Mouse (Mus musculus) limb, embryonic 13.5 days (tissue): ENCODE results near the gene B230118H07Rik. TPM values are rescaled to one million over a fixed set of nuclear protein-coding genes. Genes with fewer than 3 reads are reported as not detected.

Experiments
- ATAC-seq: fragments of 200-750 bp; cut with Nextera tagmentation; 2 replicates; pipeline ENCODE4 v1.8.0; 2017; ENCODE audit warnings: low read depth, moderate number of reproducible peaks, moderate TSS enrichment; ENCODE audit not compliant: low FRiP score
- H3K27ac ChIP-seq: fragments of 300-500 bp; sonication (generic); 2 replicates; pipeline ENCODE4 v1.5.1; 2015; ENCODE audit warnings: inconsistent platforms, mild to moderate bottlenecking, moderate library complexity
- H3K27me3 ChIP-seq: fragments of 300-500 bp; sonication (generic); 2 replicates; pipeline ENCODE4 v1.6.1; 2015; ENCODE audit warnings: mild to moderate bottlenecking, inconsistent platforms
- H3K36me3 ChIP-seq: fragments of 300-500 bp; sonication (generic); 2 replicates; pipeline ENCODE4 v1.6.1; 2015; ENCODE audit warnings: inconsistent platforms, mild to moderate bottlenecking, moderate library complexity
- H3K4me1 ChIP-seq: fragments of 300-500 bp; sonication (generic); 2 replicates; pipeline ENCODE4 v1.6.1; 2015; ENCODE audit warnings: inconsistent platforms
- H3K4me2 ChIP-seq: fragments of 300-500 bp; sonication (generic); replicated peaks from 2 replicates; pipeline ENCODE4 v1.6.1; 2015; ENCODE audit warnings: inconsistent platforms, mild to moderate bottlenecking, moderate library complexity
- H3K4me3 ChIP-seq: fragments of 300-500 bp; sonication (generic); 2 replicates; pipeline ENCODE4 v1.5.1; 2015; ENCODE audit warnings: moderate library complexity, mild to moderate bottlenecking, inconsistent platforms
- H3K9ac ChIP-seq: fragments of 300-500 bp; sonication (generic); 2 replicates; pipeline ENCODE4 v1.6.1; 2015; ENCODE audit warnings: mild to moderate bottlenecking, inconsistent platforms
- H3K9me3 ChIP-seq: fragments of 300-500 bp; sonication (generic); 2 replicates; pipeline ENCODE4 v1.6.1; 2016; ENCODE audit warnings: inconsistent platforms
- WGBS: fragments of 180-500 bp; shearing (Covaris S2); methylation state at CpG from one replicate; pipeline ENCODE4 v1.1.7; 2015; 5-methylcytosine and 5-hydroxymethylcytosine counted together
- polyA plus RNA-seq: library from polyadenylated mRNA; unstranded; fragments of >200 nt; fragmentation: Nextera tagmentation; extraction: Ambion mirVana; gene quantifications from 2 replicates; pipeline ENCODE4 v1.2.1, GENCODE M21; 2015

B230118H07Rik gene
- polyA plus RNA-seq, 1 experiment from 2014 or later: 63.0 TPM

GRCm38 (mm10) chr2:101603099-101603498, 46.2 kb downstream of the B230118H07Rik start:
- Histone ChIP-seq H3K4me1 (peaks cover 19% of the 10 kb centered on the region), H3K9ac (no peak overlapping the region), H3K4me3 (no peak overlapping the region), H3K9me3 (no peaks in the 10 kb centered on the region), H3K27ac (no peak overlapping the region), H3K36me3 (peaks cover 3% of the 10 kb centered on the region; the same call in 1 of the 2 replicates), H3K27me3 (no peaks in the 10 kb centered on the region), H3K4me2 (no peak overlapping the region)
- no peak for ATAC-seq
- 83% methylated on average over 1 of the region's 1 CpGs for WGBS

DNA sequence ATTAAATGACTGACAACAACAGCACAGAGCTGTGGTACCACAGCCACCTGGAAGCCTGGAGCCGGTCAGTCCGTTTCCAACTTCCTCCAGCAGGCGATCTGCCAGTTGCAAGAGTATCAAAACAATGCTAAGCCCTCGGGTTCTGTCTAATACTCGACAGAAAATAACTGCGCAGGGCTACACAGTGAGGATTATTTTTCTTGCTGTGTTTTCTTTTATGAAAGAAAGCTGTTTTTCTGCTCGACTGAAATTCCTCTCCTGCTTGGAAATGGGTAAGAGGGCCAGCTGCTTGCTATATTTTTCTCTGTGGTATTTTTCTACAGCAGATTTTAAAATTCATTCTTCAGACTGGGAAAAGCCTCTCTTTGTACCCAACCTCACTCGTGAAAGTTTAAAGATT, 48.6 kb downstream of the B230118H07Rik start:
- Histone ChIP-seq H3K9ac (0 out of 2 replicates have a peak overlapping the region, but pooled peaks have one; percentile 25), H3K4me3 (no peak overlapping the region), H3K27ac (peak overlapping the region; percentile 79), H3K36me3 (peaks cover 3% of the 10 kb centered on the region; the same call in 1 of the 2 replicates), H3K4me1 (peaks cover 19% of the 10 kb centered on the region), H3K9me3 (no peaks in the 10 kb centered on the region), H3K4me2 (peak overlapping the region; percentile 45), H3K27me3 (no peaks in the 10 kb centered on the region)
- ATAC-seq: peak; percentile 80
- 9% methylated on average over 8 of the region's 8 CpGs for whole genome bisulfite sequencing

DNA sequence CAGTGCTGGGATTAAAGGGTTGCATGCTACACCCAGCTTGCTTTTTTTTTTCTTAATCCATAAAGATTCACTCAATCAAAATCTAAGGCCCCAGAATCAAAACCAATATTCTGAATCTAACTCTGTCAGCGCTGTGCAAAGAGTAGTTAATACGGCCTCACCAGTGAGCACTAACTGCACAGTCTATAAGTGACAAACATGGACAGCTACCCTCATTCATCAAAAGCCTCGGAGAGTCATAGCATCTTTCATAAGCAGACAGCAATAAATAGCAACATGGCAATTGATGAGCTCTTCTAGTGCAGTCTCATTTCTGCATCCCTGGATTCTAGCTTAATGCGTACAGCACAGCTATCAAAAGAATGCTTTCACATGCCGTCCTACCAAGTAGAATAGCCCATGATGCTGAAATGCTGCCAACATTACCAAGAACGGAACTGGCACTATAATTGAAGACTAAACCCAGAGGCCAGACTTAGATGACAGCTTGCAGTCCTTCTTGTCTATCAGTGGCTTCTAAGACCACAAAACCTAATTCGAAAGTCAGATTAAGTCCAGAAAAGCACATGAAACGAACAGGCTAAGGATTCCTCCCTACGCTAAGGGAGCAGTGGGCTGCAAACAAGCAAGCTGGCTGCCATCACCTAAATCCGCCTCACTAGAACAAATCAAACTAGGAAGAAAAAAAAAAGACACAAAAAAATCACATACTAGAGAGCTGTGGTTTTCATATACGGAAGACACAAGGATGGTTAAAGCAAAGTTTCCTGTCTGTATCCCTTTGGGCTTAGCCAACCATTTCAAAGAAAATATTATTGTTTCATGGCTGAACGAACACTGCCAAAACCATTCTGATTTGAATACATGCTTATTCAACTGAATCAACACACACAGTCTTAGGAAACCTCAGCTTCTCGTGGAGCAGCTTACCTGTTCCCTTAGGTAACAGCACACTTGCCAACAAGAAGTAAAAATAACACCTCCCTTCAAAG, 50.8 kb downstream of the B230118H07Rik start:
- no peaks in the 10 kb centered on the region for H3K27me3 ChIP-seq
- H3K9ac ChIP-seq: no peak overlapping the region
- H3K36me3 ChIP-seq: peaks cover 3% of the 10 kb centered on the region; the same call in 1 of the 2 replicates
- no peaks in the 10 kb centered on the region for H3K9me3 ChIP-seq
- no peak overlapping the region for H3K27ac ChIP-seq
- H3K4me3 ChIP-seq: no peak overlapping the region
- H3K4me1 ChIP-seq: peaks cover 19% of the 10 kb centered on the region
- WGBS: 82% methylated on average over 13 of the region's 13 CpGs
- H3K4me2 ChIP-seq: no peak overlapping the region
- no peak for ATAC-seq

DNA sequence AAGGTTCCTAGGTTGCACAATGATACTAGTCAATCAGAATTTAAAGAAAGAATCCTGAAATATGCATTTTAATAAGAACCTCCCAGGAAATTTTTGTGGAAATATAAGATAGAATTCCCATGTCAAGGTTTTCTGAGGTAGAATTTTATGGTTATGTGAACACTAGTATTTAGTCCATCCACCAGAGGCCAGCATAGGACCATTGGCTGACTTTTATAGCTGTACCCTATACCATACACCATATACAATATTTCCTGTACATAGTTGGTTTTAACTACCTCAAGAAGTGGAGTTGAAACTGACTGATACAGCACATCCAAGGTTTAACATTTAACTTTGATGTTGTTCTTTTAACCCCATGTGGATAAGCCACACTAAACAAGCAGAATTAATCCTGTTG, 52.1 kb downstream of the B230118H07Rik start:
- Histone ChIP-seq H3K27me3 (no peaks in the 10 kb centered on the region), H3K9me3 (no peaks in the 10 kb centered on the region), H3K9ac (no peak overlapping the region), H3K36me3 (no peaks in the 10 kb centered on the region), H3K4me2 (no peak overlapping the region), H3K27ac (no peak overlapping the region), H3K4me3 (no peak overlapping the region), H3K4me1 (peaks cover 31% of the 10 kb centered on the region)
- no peak for ATAC-seq

DNA sequence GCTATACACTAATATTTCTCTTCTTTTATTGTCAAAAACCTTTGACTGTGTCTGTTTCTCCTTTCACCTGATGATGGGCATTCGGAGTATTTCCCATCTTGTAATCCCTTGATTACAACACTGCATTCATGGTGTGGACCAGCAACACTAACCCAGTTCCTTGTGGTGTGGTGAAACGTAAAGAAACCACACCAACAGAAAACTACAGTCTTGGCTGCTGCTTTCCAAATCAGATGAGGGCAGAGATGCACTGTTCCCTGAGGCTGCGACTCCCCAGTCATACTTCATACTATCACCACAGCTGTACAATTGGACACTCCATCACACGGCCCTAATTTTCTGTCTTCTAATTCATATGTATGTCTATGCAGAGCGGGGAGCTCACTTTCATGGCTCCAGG, 54.7 kb downstream of the B230118H07Rik start:
- Histone ChIP-seq H3K9ac (no peak overlapping the region), H3K27me3 (no peaks in the 10 kb centered on the region), H3K9me3 (no peaks in the 10 kb centered on the region), H3K36me3 (no peaks in the 10 kb centered on the region), H3K4me3 (no peak overlapping the region), H3K4me2 (no peak overlapping the region), H3K4me1 (peaks cover 27% of the 10 kb centered on the region), H3K27ac (no peak overlapping the region)
- ATAC-seq: no peak
- 85% methylated on average over 5 of the region's 5 CpGs for WGBS

DNA sequence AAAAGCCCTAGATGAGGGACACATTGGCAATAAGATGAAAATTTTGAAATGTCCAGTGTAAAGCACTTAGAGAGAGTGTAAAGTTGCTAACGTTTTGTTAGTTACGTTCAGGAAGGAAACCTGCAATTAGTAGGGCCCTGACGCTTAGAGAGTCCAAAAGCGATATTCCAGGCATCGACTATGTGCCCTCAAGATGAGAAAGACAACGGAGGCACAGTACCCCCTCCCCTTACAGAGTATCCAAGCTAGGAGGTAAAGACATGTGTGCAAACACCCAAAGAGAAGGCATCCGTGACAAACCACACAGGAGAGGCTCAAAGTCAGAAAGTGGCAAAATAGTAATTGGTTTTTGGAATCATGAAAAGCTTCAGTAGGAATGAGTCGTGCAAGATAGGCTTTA, 56.4 kb downstream of the B230118H07Rik start:
- Histone ChIP-seq H3K9ac (no peak overlapping the region), H3K27ac (no peak overlapping the region), H3K36me3 (no peaks in the 10 kb centered on the region), H3K9me3 (no peaks in the 10 kb centered on the region), H3K4me2 (no peak overlapping the region), H3K4me1 (peaks cover 27% of the 10 kb centered on the region), H3K4me3 (no peak overlapping the region), H3K27me3 (no peaks in the 10 kb centered on the region)
- WGBS: 28% methylated on average over 8 of the region's 8 CpGs
- ATAC-seq: no peak

- Histone ChIP-seq H3K4me3 (no peak overlapping the region), H3K4me1 (peaks cover 27% of the 10 kb centered on the region), H3K4me2 (no peak overlapping the region), H3K9ac (no peak overlapping the region), H3K9me3 (no peaks in the 10 kb centered on the region), H3K27me3 (no peaks in the 10 kb centered on the region), H3K36me3 (no peaks in the 10 kb centered on the region), H3K27ac (no peak overlapping the region)
- 10% methylated on average over 10 of the region's 10 CpGs for WGBS
- no peak for ATAC-seq
Observed at GRCm38 (mm10) chr2:101592023-101592841, 57.1 kb downstream of the B230118H07Rik start.

DNA sequence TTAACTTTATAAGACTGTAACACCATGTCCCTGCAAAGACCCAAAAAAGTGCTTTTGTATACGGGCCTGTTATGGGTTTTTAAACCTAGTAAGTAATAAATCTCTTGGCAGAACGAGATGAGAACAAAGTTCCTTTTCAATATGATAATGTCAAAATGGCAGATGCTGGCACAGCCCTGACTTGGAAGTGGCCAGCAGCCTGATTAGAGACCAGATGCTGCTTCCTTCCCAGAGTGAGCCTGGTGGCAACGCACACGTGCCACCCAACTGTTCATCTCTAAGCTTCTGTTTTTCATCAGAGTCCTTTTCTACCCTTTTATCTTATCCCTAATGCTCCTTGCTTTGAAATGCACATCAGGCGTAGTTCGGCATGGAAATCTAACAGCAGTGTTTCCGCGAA, 58.0 kb downstream of the B230118H07Rik start:
- ATAC-seq: no peak
- Histone ChIP-seq H3K36me3 (no peaks in the 10 kb centered on the region), H3K4me2 (no peak overlapping the region), H3K9ac (no peak overlapping the region), H3K4me1 (peaks cover 27% of the 10 kb centered on the region), H3K27me3 (no peaks in the 10 kb centered on the region), H3K9me3 (no peaks in the 10 kb centered on the region), H3K27ac (no peak overlapping the region), H3K4me3 (no peak overlapping the region)
- WGBS: 30% methylated on average over 8 of the region's 8 CpGs

GRCm38 (mm10) chr2:101581418-101581817, 67.9 kb downstream of the B230118H07Rik start:
- ATAC-seq: no peak
- Histone ChIP-seq H3K9ac (no peak overlapping the region), H3K9me3 (no peaks in the 10 kb centered on the region), H3K36me3 (peaks cover 11% of the 10 kb centered on the region), H3K27me3 (no peaks in the 10 kb centered on the region), H3K27ac (0 out of 2 replicates have a peak overlapping the region, but pooled peaks have one; percentile 44), H3K4me3 (no peak overlapping the region), H3K4me2 (no peak overlapping the region), H3K4me1 (peaks cover 24% of the 10 kb centered on the region)
- WGBS: 53% methylated on average over 3 of the region's 3 CpGs

DNA sequence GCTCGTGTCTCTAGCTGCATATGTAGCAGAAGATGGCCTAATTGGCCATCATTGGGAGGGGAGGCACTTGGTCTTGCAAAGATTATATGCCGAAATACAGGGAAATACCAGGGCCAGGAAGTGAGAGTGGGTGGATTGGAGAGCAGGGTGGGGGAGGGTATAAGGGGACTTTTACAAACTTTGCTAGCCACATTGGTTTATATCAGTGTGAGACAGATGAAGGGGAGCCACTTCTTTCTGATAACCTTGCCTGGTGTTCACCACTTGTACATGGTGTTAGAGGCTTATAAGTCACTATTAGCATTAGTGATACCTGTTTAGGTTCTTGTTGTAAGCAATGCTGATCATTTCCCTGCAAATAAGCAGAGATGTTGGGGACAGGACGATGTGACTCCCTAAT, 68.4 kb downstream of the B230118H07Rik start:
- 47% methylated on average over 3 of the region's 3 CpGs for WGBS
- Histone ChIP-seq H3K4me1 (peaks cover 28% of the 10 kb centered on the region), H3K36me3 (peaks cover 11% of the 10 kb centered on the region), H3K4me3 (no peak overlapping the region), H3K27me3 (no peaks in the 10 kb centered on the region), H3K27ac (0 out of 2 replicates have a peak overlapping the region, but pooled peaks have one; percentile 44), H3K9me3 (no peaks in the 10 kb centered on the region), H3K4me2 (no peak overlapping the region), H3K9ac (no peak overlapping the region)
- ATAC-seq: no peak

DNA sequence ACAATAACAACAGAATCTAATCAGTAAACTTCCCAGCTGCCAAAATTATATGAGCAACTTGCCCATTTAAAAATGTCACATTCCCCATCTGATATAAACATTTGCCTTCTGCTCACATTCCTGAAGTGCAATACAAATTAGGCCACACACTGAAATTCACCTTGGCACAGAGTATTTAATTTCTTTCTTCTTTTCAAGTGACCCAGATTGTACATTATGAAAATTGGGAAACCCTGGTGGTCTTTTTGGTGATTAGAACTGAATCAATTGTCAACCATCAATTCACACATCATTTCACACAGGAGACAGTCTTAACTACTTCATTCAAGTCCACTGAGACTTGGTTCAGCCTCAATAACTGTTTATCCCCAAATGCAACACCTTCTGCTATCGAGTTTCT, 68.9 kb downstream of the B230118H07Rik start:
- no peak overlapping the region for H3K9ac ChIP-seq
- no peaks in the 10 kb centered on the region for H3K9me3 ChIP-seq
- no peak overlapping the region for H3K4me2 ChIP-seq
- H3K27ac ChIP-seq: no peak overlapping the region
- no peak overlapping the region for H3K4me3 ChIP-seq
- ATAC-seq: no peak
- WGBS: 22% methylated on average over 1 of the region's 1 CpGs
- peaks cover 11% of the 10 kb centered on the region for H3K36me3 ChIP-seq
- H3K4me1 ChIP-seq: peaks cover 34% of the 10 kb centered on the region
- no peaks in the 10 kb centered on the region for H3K27me3 ChIP-seq

- peaks cover 9% of the 10 kb centered on the region for H3K36me3 ChIP-seq
- H3K27me3 ChIP-seq: no peaks in the 10 kb centered on the region
- no peak overlapping the region for H3K4me3 ChIP-seq
- H3K9ac ChIP-seq: no peak overlapping the region
- no peaks in the 10 kb centered on the region for H3K9me3 ChIP-seq
- H3K4me2 ChIP-seq: no peak overlapping the region
- WGBS: 46% methylated on average over 2 of the region's 2 CpGs
- peaks cover 38% of the 10 kb centered on the region for H3K4me1 ChIP-seq
- no peak for ATAC-seq
- no peak overlapping the region for H3K27ac ChIP-seq
Observed at GRCm38 (mm10) chr2:101580027-101580426, 69.3 kb downstream of the B230118H07Rik start.
